Mouse (Mus musculus): ENCODE measurements around the gene Pigu. TPM values are rescaled to one million over a fixed set of nuclear protein-coding genes. Genes with fewer than 3 reads are reported as not detected.

Gene Pigu
- polyA plus RNA-seq, 1 experiment from 2014 or later = 66.8 TPM

- Histone ChIP-seq H3K27ac (ENCODE audit: low read depth, low read length) (no peak overlapping the region), H3K27me3 (ENCODE audit: control insufficient read depth, insufficient read depth, low read length) (no peaks in the 10 kb centered on the region), H3K36me3 (ENCODE audit: control insufficient read depth, insufficient read depth, low read length) (peaks cover 46% of the 10 kb centered on the region), H3K4me2 (replicated peaks; ENCODE audit: low read depth, low read length) (no peak overlapping the region), H3K4me1 (ENCODE audit: control insufficient read depth, insufficient read depth, low read length) (peaks cover 5% of the 10 kb centered on the region; the same call in 1 of the 2 replicates), H3K9me3 (ENCODE audit: control insufficient read depth, low read length) (no peaks in the 10 kb centered on the region), H3K9ac (ENCODE audit: low read depth, low read length) (no peak overlapping the region), H3K4me3 (ENCODE audit: low read length) (no peak overlapping the region)
- ATAC-seq (ENCODE audit: low FRiP score, low TSS enrichment) = no peak
- WGBS = 91% methylated on average over 7 of the region's 7 CpGs
Measured at GRCm38 (mm10) chr2:155242296-155242855, 114.9 kb downstream of the Pigu start.

- no peaks in the 10 kb centered on the region for H3K9me3 ChIP-seq (ENCODE audit: control insufficient read depth, low read length)
- no peaks in the 10 kb centered on the region for H3K27me3 ChIP-seq (ENCODE audit: control insufficient read depth, insufficient read depth, low read length)
- no peak for ATAC-seq (ENCODE audit: low FRiP score, low TSS enrichment)
- H3K4me2 ChIP-seq (replicated peaks; ENCODE audit: low read depth, low read length) = no peak overlapping the region
- H3K4me1 ChIP-seq (ENCODE audit: control insufficient read depth, insufficient read depth, low read length) = peaks cover 7% of the 10 kb centered on the region; the same call in 1 of the 2 replicates
- H3K4me3 ChIP-seq (ENCODE audit: low read length) = no peak overlapping the region
- H3K36me3 ChIP-seq (ENCODE audit: control insufficient read depth, insufficient read depth, low read length) = peaks cover 34% of the 10 kb centered on the region
- WGBS = 71% methylated on average over 4 of the region's 4 CpGs
- H3K27ac ChIP-seq (ENCODE audit: low read depth, low read length) = no peak overlapping the region
- no peak overlapping the region for H3K9ac ChIP-seq (ENCODE audit: low read depth, low read length)
Measured at GRCm38 (mm10) chr2:155240915-155241314, 116.3 kb downstream of the Pigu start.

GRCm38 (mm10) chr2:155237276-155237675 lies 120.0 kb downstream of the Pigu start:
- Histone ChIP-seq H3K9ac (ENCODE audit: low read depth, low read length) (peak overlapping the region; percentile 77; the same call in 1 of the 2 replicates), H3K4me1 (ENCODE audit: control insufficient read depth, insufficient read depth, low read length) (peaks cover 7% of the 10 kb centered on the region; the same call in 1 of the 2 replicates), H3K9me3 (ENCODE audit: control insufficient read depth, low read length) (no peaks in the 10 kb centered on the region), H3K36me3 (ENCODE audit: control insufficient read depth, insufficient read depth, low read length) (peaks cover under 1% of the 10 kb centered on the region; the same call in 1 of the 2 replicates), H3K4me2 (replicated peaks; ENCODE audit: low read depth, low read length) (peak overlapping the region; percentile 68), H3K27ac (ENCODE audit: low read depth, low read length) (no peak overlapping the region), H3K4me3 (ENCODE audit: low read length) (peak overlapping the region; percentile 75), H3K27me3 (ENCODE audit: control insufficient read depth, insufficient read depth, low read length) (no peaks in the 10 kb centered on the region)
- ATAC-seq (ENCODE audit: low FRiP score, low TSS enrichment) = no peak
- 14% methylated on average over 4 of the region's 4 CpGs for WGBS

GRCm38 (mm10) chr2:155236362-155236992 lies 120.8 kb downstream of the Pigu start, which contains the start of gene Dynlrb1:
Gene Dynlrb1, plus strand, starts transcription at chr2:155236533.
- Histone ChIP-seq H3K4me3 (ENCODE audit: low read length) (peak within 1 kb of the TSS; percentile 75), H3K27ac (ENCODE audit: low read depth, low read length) (peak within 1 kb of the TSS; percentile 83), H3K4me2 (replicated peaks; ENCODE audit: low read depth, low read length) (peak within 1 kb of the TSS; percentile 68), H3K27me3 (ENCODE audit: control insufficient read depth, insufficient read depth, low read length) (no peaks in the 10 kb centered on the region), H3K4me1 (ENCODE audit: control insufficient read depth, insufficient read depth, low read length) (peaks cover 7% of the 10 kb centered on the region; the same call in 1 of the 2 replicates), H3K36me3 (ENCODE audit: control insufficient read depth, insufficient read depth, low read length) (no peaks in the 10 kb centered on the region), H3K9me3 (ENCODE audit: control insufficient read depth, low read length) (no peaks in the 10 kb centered on the region), H3K9ac (ENCODE audit: low read depth, low read length) (peak within 1 kb of the TSS; percentile 77)
- peak; percentile 99 for ATAC-seq (ENCODE audit: low FRiP score, low TSS enrichment)
- under 1% methylated on average over 50 of the region's 50 CpGs for WGBS

GRCm38 (mm10) chr2:155235746-155236361 lies 121.4 kb downstream of the Pigu start:
- Histone ChIP-seq H3K4me3 (ENCODE audit: low read length) (peak overlapping the region; percentile 75), H3K9ac (ENCODE audit: low read depth, low read length) (peak overlapping the region; percentile 77; the same call in 1 of the 2 replicates), H3K27ac (ENCODE audit: low read depth, low read length) (peak overlapping the region; percentile 83), H3K36me3 (ENCODE audit: control insufficient read depth, insufficient read depth, low read length) (no peaks in the 10 kb centered on the region), H3K4me1 (ENCODE audit: control insufficient read depth, insufficient read depth, low read length) (peaks cover 7% of the 10 kb centered on the region; the same call in 1 of the 2 replicates), H3K4me2 (replicated peaks; ENCODE audit: low read depth, low read length) (peak overlapping the region; percentile 66), H3K27me3 (ENCODE audit: control insufficient read depth, insufficient read depth, low read length) (no peaks in the 10 kb centered on the region), H3K9me3 (ENCODE audit: control insufficient read depth, low read length) (no peaks in the 10 kb centered on the region)
- peak; percentile 86 for ATAC-seq (ENCODE audit: low FRiP score, low TSS enrichment)
- WGBS = 8% methylated on average over 13 of the region's 13 CpGs

MicroRNA genes within 50 kb of the gene (microRNA counts, 519-probe panel; counts per million panel counts)
- not detected for microRNA mmu-miR-695

Small RNA genes lying within 50 kb of the gene (microRNA-seq; reads per million reads assigned to microRNA genes)
- gene Mir695 = not detected

Other genes with a start within 250 kb of the Pigu start
- 43.8 and 63.6 TPM in 2 replicates for gene Itch, start 223.9 kb downstream of the Pigu start, polyA plus RNA-seq (2014; fragmentation: Nextera tagmentation; extraction: Ambion mirVana)
- gene Dynlrb1, start 120.9 kb downstream of the Pigu start, polyA plus RNA-seq (2014; fragmentation: Nextera tagmentation; extraction: Ambion mirVana) = 431 and 544 TPM in 2 replicates
- 135 and 136 TPM in 2 replicates for gene Map1lc3a, start 81.1 kb downstream of the Pigu start, polyA plus RNA-seq (2014; fragmentation: Nextera tagmentation; extraction: Ambion mirVana)
- gene Trp53inp2, start 23.6 kb upstream of the Pigu start, polyA plus RNA-seq (2014; fragmentation: Nextera tagmentation; extraction: Ambion mirVana) = 12.7 and 17.5 TPM in 2 replicates
- gene Ncoa6, start 116.5 kb upstream of the Pigu start, polyA plus RNA-seq (2014; fragmentation: Nextera tagmentation; extraction: Ambion mirVana) = 25.5 and 30.0 TPM in 2 replicates
- gene Acss2, start 160.5 kb upstream of the Pigu start, polyA plus RNA-seq (2014; fragmentation: Nextera tagmentation; extraction: Ambion mirVana) = 5.5 and 10.0 TPM in 2 replicates
- gene Ggt7, start 160.8 kb upstream of the Pigu start, polyA plus RNA-seq (2014; fragmentation: Nextera tagmentation; extraction: Ambion mirVana) = 1.1 and 1.9 TPM in 2 replicates
- gene Gss, start 235.4 kb upstream of the Pigu start, polyA plus RNA-seq (2014; fragmentation: Nextera tagmentation; extraction: Ambion mirVana) = 25.0 and 29.8 TPM in 2 replicates